Mouse (Mus musculus) CD8-positive naive resting alpha-beta T cell, adult 2 months (primary cell): Measurements from ENCODE around the gene Tiam1.

Experiments used
- DNase-seq, 2 experiments: peaks; one replicate each; pipeline ENCODE4 v3.0.0; 2022; ENCODE audit warnings: low read depth in 2 of 2, low spot score in 2 of 2

The Tiam1 gene

GRCm38 (mm10) chr16:90052905-90053519 lies 90.6 kb downstream of the Tiam1 start:
- DNase-seq = no peak

GRCm38 (mm10) chr16:90052409-90052808 lies 91.2 kb downstream of the Tiam1 start:
- no peak for DNase-seq

- no peak for DNase-seq
Observed at GRCm38 (mm10) chr16:90051051-90051450, 92.5 kb downstream of the Tiam1 start.

GRCm38 (mm10) chr16:90047841-90048240 lies 95.7 kb downstream of the Tiam1 start:
- DNase-seq = no peak

- no peak for DNase-seq
Observed at GRCm38 (mm10) chr16:90046494-90047158, 96.9 kb downstream of the Tiam1 start.

- no peak for DNase-seq
Observed at GRCm38 (mm10) chr16:90045611-90046010, 98.0 kb downstream of the Tiam1 start.

- peak in 1 of 2 experiments; percentile 9 for DNase-seq
Observed at GRCm38 (mm10) chr16:90044004-90044754, 99.4 kb downstream of the Tiam1 start.

- DNase-seq = no peak
Observed at GRCm38 (mm10) chr16:90042874-90043273, 100.7 kb downstream of the Tiam1 start.

- no peak for DNase-seq
Observed at GRCm38 (mm10) chr16:90042386-90042785, 101.2 kb downstream of the Tiam1 start.

GRCm38 (mm10) chr16:90040771-90041364 lies 102.7 kb downstream of the Tiam1 start:
- DNase-seq = no peak

- DNase-seq = no peak
Observed at GRCm38 (mm10) chr16:90035595-90036110, 107.9 kb downstream of the Tiam1 start.

GRCm38 (mm10) chr16:90030355-90030754 lies 113.2 kb downstream of the Tiam1 start:
- DNase-seq = no peak

GRCm38 (mm10) chr16:90027886-90028285 lies 115.7 kb downstream of the Tiam1 start:
- DNase-seq = no peak

GRCm38 (mm10) chr16:90025526-90026172 lies 117.9 kb downstream of the Tiam1 start:
- DNase-seq = no peak

- DNase-seq = no peak
Observed at GRCm38 (mm10) chr16:90023665-90024010, 119.9 kb downstream of the Tiam1 start.

GRCm38 (mm10) chr16:90022932-90023664 lies 120.5 kb downstream of the Tiam1 start:
- no peak for DNase-seq

- DNase-seq = no peak
Observed at GRCm38 (mm10) chr16:90016046-90016445, 127.5 kb downstream of the Tiam1 start.

GRCm38 (mm10) chr16:90014596-90014995 lies 129.0 kb downstream of the Tiam1 start:
- DNase-seq = no peak

- DNase-seq = no peak
Observed at GRCm38 (mm10) chr16:90011521-90012181, 131.9 kb downstream of the Tiam1 start.

GRCm38 (mm10) chr16:90008504-90008903 lies 135.1 kb downstream of the Tiam1 start:
- no peak for DNase-seq
